ENCODE assay signal across 11 mouse cellular contexts in genomic region chr6:87746849-87747248, GRCm38 (mm10). TPM values are rescaled to one million over a fixed set of nuclear protein-coding genes. Genes with fewer than 3 reads are reported as not detected.
DNase-seq lines count a peak whose midpoint lies in the region; ATAC-seq lines count a peak whose summit lies in the region.
"Had no signal": no experiment of that assay in that cellular context is flagged by ENCODE, and none has a peak within 500 bp of the region (broad histone marks: within the 10 kb centered on the region; RNA-seq: fewer than 3 reads in every experiment).

No protein-coding gene starts in this region.

- H3K9me3 ChIP-seq in intestine, embryonic 14.5 days (ENCODE audit: control insufficient read depth, low read length) = no peaks in the 10 kb centered on the region
- no peaks in the 10 kb centered on the region for H3K9me3 ChIP-seq in intestine, embryonic 16.5 days (ENCODE audit: control insufficient read depth, low read length)
- H3K9me3 ChIP-seq in kidney, embryonic 16.5 days (ENCODE audit: low read length) = no peaks in the 10 kb centered on the region
- no peaks in the 10 kb centered on the region for H3K9me3 ChIP-seq in forebrain, embryonic 10.5 days
- H3K9me3 ChIP-seq: neural tube, embryonic 13.5 days had no signal

- no peak overlapping the region for H3K4me2 ChIP-seq in intestine, embryonic 14.5 days (ENCODE audit: low read length)
- H3K4me2 ChIP-seq in intestine, embryonic 16.5 days (ENCODE audit: low read depth, low read length) = no peak overlapping the region
- no peak overlapping the region for H3K4me2 ChIP-seq in kidney, embryonic 16.5 days (replicated peaks; ENCODE audit: low read depth, low read length)
- H3K4me2 ChIP-seq: neural tube, embryonic 13.5 days had no signal

- H3K36me3 ChIP-seq in intestine, embryonic 14.5 days (ENCODE audit: control insufficient read depth, insufficient read depth, low read length) = no peaks in the 10 kb centered on the region
- no peaks in the 10 kb centered on the region for H3K36me3 ChIP-seq in intestine, embryonic 16.5 days (ENCODE audit: control insufficient read depth, insufficient read depth, low read length)
- no peaks in the 10 kb centered on the region for H3K36me3 ChIP-seq in kidney, embryonic 16.5 days (ENCODE audit: insufficient read depth, low read length)
- no peaks in the 10 kb centered on the region for H3K36me3 ChIP-seq in forebrain, embryonic 10.5 days (replicated peaks)
- H3K36me3 ChIP-seq: neural tube, embryonic 13.5 days had no signal

- no peak overlapping the region for H3K4me3 ChIP-seq in intestine, embryonic 14.5 days (ENCODE audit: low read depth, low read length)
- no peak overlapping the region for H3K4me3 ChIP-seq in intestine, embryonic 16.5 days (ENCODE audit: low read length)
- no peak overlapping the region for H3K4me3 ChIP-seq in kidney, embryonic 16.5 days (ENCODE audit: low read length)
- H3K4me3 ChIP-seq in forebrain, embryonic 10.5 days = no peak overlapping the region
- H3K4me3 ChIP-seq: neural tube, embryonic 13.5 days had no signal

- 63% methylated on average over 2 of the region's 2 CpGs for WGBS in intestine, embryonic 14.5 days
- WGBS in intestine, embryonic 16.5 days = 65% methylated on average over 2 of the region's 2 CpGs
- WGBS in kidney, embryonic 16.5 days = 73% methylated on average over 2 of the region's 2 CpGs
- 76% methylated on average over 2 of the region's 2 CpGs for WGBS in forebrain, embryonic 10.5 days

- no peak for DNase-seq in intestine, embryonic 14.5 days (ENCODE audit: low spot score)
- peak; percentile 82 for DNase-seq in lung, postnatal 10 days
- DNase-seq in forebrain, embryonic 10.5 days (ENCODE audit: extremely low spot score, low spot score) = no peak
- no peak for DNase-seq in left cerebral cortex, adult 11 months (ENCODE audit: low spot score)
- DNase-seq: cerebellum, postnatal 25 days had no signal

- ATAC-seq in intestine, embryonic 14.5 days (replicated peaks; ENCODE audit: low FRiP score, low TSS enrichment, low read depth) = no peak
- ATAC-seq in intestine, embryonic 16.5 days = no peak
- peak; percentile 84 for ATAC-seq in erythroblast, adult 5-6 weeks (replicated peaks; ENCODE audit: low FRiP score, poor library complexity, severe bottlenecking)
- ATAC-seq in kidney, embryonic 16.5 days (ENCODE audit: low FRiP score, low TSS enrichment) = peak; percentile 64; the same call in 1 of the 2 replicates
- no peak for ATAC-seq in activated CD4-positive, CD25-positive, alpha-beta regulatory T cell, adult 4 months

- no peaks in the 10 kb centered on the region for H3K27me3 ChIP-seq in intestine, embryonic 14.5 days (replicated peaks; ENCODE audit: control insufficient read depth, insufficient read depth, low read length)
- H3K27me3 ChIP-seq in intestine, embryonic 16.5 days (replicated peaks; ENCODE audit: control insufficient read depth, insufficient read depth, low read length) = no peaks in the 10 kb centered on the region
- no peaks in the 10 kb centered on the region for H3K27me3 ChIP-seq in kidney, embryonic 16.5 days (ENCODE audit: insufficient read depth, low read length)
- no peaks in the 10 kb centered on the region for H3K27me3 ChIP-seq in forebrain, embryonic 10.5 days (ENCODE audit: poor library complexity, severe bottlenecking)
- H3K27me3 ChIP-seq: neural tube, embryonic 13.5 days had no signal

- peak overlapping the region; percentile 30; the same call in 1 of the 2 replicates for H3K27ac ChIP-seq in intestine, embryonic 14.5 days (ENCODE audit: low read depth)
- no peak overlapping the region for H3K27ac ChIP-seq in intestine, embryonic 16.5 days (ENCODE audit: low read length)
- H3K27ac ChIP-seq in kidney, embryonic 16.5 days (ENCODE audit: low read length) = no peak overlapping the region; the same call in 1 of the 2 replicates
- no peak overlapping the region for H3K27ac ChIP-seq in forebrain, embryonic 10.5 days
- H3K27ac ChIP-seq: macrophage; neural tube, embryonic 13.5 days had no signal

- H3K9ac ChIP-seq in intestine, embryonic 14.5 days (ENCODE audit: low read length) = no peak overlapping the region
- no peak overlapping the region for H3K9ac ChIP-seq in intestine, embryonic 16.5 days (ENCODE audit: low read depth, low read length)
- H3K9ac ChIP-seq in kidney, embryonic 16.5 days (replicated peaks; ENCODE audit: low read length) = no peak overlapping the region
- H3K9ac ChIP-seq: neural tube, embryonic 13.5 days had no signal

- no peaks in the 10 kb centered on the region for H3K4me1 ChIP-seq in intestine, embryonic 14.5 days (replicated peaks; ENCODE audit: control insufficient read depth, insufficient read depth, low read length)
- H3K4me1 ChIP-seq in intestine, embryonic 16.5 days (ENCODE audit: control insufficient read depth, insufficient read depth, low read length) = 0 out of 2 replicates have a peak, but pooled peaks cover 6% of the 10 kb centered on the region
- peaks cover 10% of the 10 kb centered on the region for H3K4me1 ChIP-seq in kidney, embryonic 16.5 days (ENCODE audit: insufficient read depth, low read length)
- H3K4me1 ChIP-seq in forebrain, embryonic 10.5 days = no peaks in the 10 kb centered on the region
- H3K4me1 ChIP-seq: neural tube, embryonic 13.5 days had no signal

RNA-seq across cellular contexts. Expression of gene Efcc1, which starts 16.2 kb away (rescaled TPM):
- 0.59 and 1.4 TPM in 2 replicates for polyA plus RNA-seq in intestine, embryonic 14.5 days (2014; fragmentation: Nextera tagmentation; extraction: Ambion mirVana)
- 0.69 and 0.73 TPM in 2 replicates for polyA plus RNA-seq in intestine, embryonic 16.5 days (2015; fragmentation: Nextera tagmentation; extraction: Ambion mirVana)
- not detected in 2 replicates for total RNA-seq in erythroblast, adult 5-6 weeks (2015; ENCODE audit: low replicate concordance)
- total RNA-seq in erythroblast, adult 5-6 weeks (2017; ENCODE audit: low replicate concordance) = not detected in 2 replicates
- polyA plus RNA-seq in kidney, embryonic 16.5 days (2015; fragmentation: Nextera tagmentation; extraction: Ambion mirVana) = 1.4 and 2.0 TPM in 2 replicates
- polyA plus RNA-seq in forebrain, embryonic 10.5 days (2016; fragmentation: Nextera tagmentation; extraction: Ambion mirVana) = 0.84 TPM in 2 replicates
- under 1 TPM in 1 of 2 experiments, not detected in 1; 0.60 TPM for polyA plus RNA-seq in activated CD4-positive, CD25-positive, alpha-beta regulatory T cell, adult 4 months (2017; shearing (Covaris generic))
- polyA plus RNA-seq: macrophage had no signal

RNA-seq across cellular contexts. Expression of gene Gp9, which starts 31.0 kb away (rescaled TPM):
- 1.1 and 3.3 TPM in 2 replicates for polyA plus RNA-seq in intestine, embryonic 14.5 days (2014; fragmentation: Nextera tagmentation; extraction: Ambion mirVana)
- polyA plus RNA-seq in intestine, embryonic 16.5 days (2015; fragmentation: Nextera tagmentation; extraction: Ambion mirVana) = 1.5 and 2.0 TPM in 2 replicates
- total RNA-seq in erythroblast, adult 5-6 weeks (2015; ENCODE audit: low replicate concordance) = 5.4 and 7.7 TPM in 2 replicates
- 4.9 and 5.6 TPM in 2 replicates for total RNA-seq in erythroblast, adult 5-6 weeks (2017; ENCODE audit: low replicate concordance)
- 1.0 and 1.6 TPM in 2 replicates for polyA plus RNA-seq in kidney, embryonic 16.5 days (2015; fragmentation: Nextera tagmentation; extraction: Ambion mirVana)
- 2.5 and 3.2 TPM in 2 replicates for polyA plus RNA-seq in forebrain, embryonic 10.5 days (2016; fragmentation: Nextera tagmentation; extraction: Ambion mirVana)
- polyA plus RNA-seq in activated CD4-positive, CD25-positive, alpha-beta regulatory T cell, adult 4 months (2017; shearing (Covaris generic)) = not detected

Comparison
In these comparisons a context has a peak if more than half of its experiments do, and no peak if none do; other contexts are left out.
1. ATAC-seq: peak in erythroblast, adult 5-6 weeks (single experiment) and kidney, embryonic 16.5 days (single experiment); none in intestine, embryonic 14.5 days (single experiment), intestine, embryonic 16.5 days (single experiment) and activated CD4-positive, CD25-positive, alpha-beta regulatory T cell, adult 4 months (single experiment).